Mouse (Mus musculus) lung, postnatal 36 days (tissue): ENCODE measurements around the gene Inpp5k.

Experiments
- DNase-seq: peaks from one replicate; pipeline ENCODE4 v3.0.0; 2022; ENCODE audit warnings: mixed read lengths

Inpp5k gene

DNA sequence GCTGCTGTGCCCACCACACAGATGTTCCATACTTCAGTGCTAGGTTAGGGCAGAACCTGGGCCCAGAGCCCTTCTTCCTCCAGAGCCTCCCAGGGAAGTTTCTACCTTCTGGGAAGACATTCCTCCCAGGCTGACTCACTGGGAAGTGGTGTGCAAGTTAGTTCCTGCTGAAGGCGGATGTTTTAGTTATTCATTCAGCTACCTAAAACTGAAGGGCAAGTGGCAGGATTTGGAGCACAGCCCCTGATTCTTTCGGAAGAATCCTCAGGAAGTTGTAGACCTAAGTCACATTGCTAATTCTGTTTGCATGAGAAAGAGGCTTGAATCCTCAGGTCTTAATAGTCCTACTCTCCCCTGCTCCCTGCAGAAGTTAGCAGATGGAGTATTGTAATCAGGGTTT lies 9.4 kb upstream of the Inpp5k start:
- DNase-seq: no peak

DNA sequence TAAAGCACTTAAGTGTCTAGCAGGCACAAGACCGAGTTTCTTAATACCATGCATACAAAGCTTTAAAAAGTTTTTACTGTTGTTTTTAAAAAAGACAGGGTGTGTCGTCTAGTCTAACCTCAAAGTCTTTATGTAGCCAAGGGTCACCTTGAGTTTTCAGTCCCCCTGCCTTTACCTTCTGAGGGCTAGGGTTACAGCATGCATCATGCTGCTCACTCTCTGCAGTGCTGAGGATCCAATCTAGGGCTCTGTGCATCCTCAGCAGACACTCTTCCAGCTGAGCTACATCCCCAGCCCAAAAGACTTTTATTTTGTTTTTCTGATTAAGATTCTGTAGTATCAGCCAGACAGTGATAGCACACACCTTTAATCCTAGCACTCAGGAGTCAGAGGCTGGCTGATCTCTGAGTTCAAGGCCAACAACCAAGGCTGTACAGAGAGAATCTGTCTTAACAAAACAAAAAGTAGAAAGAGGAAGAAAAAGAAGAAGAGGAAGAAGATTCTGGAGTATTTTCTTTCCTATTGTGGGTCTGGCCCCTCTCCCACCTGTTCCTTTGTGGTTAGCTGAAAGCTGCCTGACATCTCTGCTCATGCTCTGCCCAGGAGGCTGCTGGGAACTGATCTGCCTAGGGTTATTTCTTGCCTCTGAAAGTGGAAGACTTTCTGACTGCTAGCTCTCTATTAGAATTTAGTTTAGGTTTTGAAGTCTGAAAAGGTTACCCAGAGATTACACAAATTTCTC lies 8.0 kb upstream of the Inpp5k start:
- DNase-seq: no peak

DNA sequence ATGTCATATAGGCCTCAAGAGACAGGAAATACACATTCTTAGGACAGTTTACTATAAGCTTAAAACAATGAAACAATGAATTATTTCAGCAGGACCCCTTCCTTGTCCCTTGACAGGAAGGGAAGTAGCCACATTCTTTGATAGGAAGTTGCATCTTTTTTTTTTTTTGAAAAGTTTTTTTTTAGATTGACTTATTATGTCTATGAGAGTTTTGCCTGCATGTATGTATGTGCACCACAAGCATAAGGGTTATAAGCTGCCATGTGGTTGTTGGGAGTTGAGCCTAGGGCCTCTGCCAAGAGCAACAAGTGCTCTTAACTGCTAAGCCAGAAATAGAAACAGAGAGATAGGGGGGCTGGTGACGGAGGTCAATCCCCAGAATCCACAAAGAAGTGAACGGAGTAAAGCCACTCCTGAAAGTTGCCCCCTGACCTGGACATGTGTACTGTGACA lies 6.7 kb upstream of the Inpp5k start:
- peak; percentile 46 for DNase-seq

DNA sequence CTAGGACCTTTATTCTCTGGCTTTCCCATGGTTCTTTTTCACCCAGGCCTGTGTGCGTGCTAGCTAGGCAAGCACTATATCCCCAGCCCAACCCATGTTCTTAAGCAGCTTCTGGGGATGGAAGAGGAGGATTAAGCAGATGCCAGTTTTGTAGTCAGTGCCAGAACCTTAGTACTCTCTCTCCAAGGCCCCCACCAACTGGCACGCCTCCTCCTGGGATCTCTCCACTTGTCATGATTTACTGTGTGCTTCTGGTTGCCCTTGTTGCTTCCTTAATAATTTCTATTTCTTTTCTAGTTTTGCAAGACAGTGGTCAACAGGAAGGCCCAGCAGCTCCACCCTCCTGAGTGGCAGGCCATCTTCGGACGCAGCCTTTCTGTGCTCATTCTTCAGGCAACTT lies 5.0 kb upstream of the Inpp5k start:
- no peak for DNase-seq

DNA sequence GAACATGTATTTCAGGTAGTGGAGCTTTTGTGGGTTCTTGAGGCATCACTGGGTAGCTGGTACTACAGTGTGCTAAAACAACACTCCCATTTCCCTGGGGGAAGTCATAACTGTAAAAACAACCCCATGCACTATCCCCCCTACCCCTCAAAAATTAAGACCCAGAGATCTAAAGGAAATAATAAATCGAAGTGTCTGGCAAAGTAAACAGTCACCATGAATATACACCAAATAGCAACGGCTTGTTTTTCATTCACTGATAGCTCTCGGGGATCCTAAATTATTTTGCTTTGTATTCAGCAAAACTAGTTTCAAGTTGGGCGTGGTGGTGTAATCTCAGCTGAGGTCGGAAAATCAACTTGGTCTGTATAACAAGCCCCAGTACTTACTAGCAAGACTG lies 690 bp upstream of the Inpp5k start:
- DNase-seq: no peak

DNA sequence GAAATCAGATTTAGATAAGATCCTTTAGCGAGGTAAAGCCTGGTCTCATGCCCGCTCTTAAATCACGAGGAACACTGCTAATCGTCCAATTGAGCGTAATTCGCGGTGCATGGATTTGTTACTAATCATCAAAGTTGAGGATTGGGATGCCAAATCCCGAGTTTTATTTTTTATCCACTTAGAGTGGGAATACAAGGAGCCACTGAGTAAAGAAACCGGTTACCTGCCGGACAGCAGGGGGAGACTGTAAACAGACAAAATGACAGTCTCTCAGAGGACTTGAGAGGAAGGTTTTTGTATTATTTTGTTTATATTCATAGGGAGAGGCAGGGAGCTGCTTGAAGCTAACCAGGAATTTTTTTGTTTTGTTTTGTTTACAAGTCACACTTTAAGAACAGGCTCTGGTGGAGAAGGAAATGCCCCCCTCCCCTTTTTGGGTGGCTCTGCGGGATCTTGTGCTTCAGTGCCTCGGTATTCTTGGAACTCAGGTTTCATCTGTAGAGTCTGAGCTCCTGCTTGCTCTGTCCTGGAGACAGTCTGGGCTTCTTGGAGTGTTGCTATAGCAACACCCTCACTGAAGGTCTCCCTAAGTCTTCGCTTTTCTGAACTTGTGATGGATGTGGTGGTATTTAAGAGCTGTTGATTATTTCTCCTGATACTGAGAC lies 905 bp downstream of the Inpp5k start:
- peak; percentile 79 for DNase-seq

DNA sequence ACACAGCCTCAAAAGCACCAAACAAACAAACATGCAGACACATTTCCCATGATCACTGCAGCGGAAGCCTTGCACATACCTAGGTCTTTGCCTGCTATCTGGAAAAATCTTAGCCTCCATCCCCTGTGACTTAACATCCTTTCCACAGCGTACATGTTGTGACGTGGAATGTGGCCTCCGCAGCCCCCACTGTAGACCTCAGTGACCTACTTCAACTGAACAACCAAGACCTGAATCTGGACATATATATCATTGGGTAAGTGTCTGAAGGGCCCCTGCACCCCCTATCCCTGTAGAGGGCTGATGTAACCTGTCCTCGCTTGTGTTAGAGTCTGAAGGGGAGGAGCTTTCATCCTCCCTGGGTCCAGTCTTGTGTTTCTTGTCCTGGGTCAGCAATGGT lies 2.1 kb downstream of the Inpp5k start:
- no peak for DNase-seq

DNA sequence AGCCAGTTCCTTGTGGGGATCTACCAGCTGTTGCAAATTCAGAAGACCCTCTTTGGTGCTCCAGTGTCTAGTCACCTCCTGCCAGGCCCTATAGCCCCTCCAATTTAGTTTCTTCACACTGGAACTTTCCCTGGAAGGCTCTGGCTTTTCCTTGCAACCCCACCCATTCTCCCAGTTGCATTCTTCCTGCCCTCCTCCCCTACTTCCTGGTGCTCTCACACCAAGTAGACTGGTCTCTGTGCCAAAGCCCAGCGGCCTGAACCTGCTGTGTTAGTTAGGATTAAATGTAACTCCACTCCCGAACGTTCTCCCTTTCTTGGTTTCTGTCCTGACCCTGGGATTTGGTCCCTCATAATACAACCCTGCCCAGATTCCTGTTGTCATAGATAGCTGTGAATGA lies 4.0 kb downstream of the Inpp5k start:
- peak; percentile 63 for DNase-seq

DNA sequence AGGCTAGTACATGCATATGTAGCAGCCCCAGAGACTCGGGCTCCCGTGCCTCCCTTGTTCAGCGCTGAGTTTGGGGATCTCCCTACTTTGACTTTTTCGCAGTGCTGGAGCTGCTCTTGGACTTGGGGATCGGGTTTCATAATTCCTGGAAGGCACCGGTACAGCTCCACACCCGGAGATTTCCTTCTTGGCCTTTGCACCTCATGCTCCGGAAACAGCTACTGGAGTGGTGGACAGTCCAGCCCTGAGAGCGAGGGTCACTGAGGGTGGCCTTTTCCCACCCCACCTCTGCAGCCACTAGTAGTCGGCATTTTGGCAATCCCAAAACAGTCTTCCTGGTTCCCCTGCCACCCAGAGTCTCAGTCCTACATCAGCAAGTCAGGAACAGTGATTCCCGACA lies 4.5 kb downstream of the Inpp5k start:
- peak; percentile 59 for DNase-seq

DNA sequence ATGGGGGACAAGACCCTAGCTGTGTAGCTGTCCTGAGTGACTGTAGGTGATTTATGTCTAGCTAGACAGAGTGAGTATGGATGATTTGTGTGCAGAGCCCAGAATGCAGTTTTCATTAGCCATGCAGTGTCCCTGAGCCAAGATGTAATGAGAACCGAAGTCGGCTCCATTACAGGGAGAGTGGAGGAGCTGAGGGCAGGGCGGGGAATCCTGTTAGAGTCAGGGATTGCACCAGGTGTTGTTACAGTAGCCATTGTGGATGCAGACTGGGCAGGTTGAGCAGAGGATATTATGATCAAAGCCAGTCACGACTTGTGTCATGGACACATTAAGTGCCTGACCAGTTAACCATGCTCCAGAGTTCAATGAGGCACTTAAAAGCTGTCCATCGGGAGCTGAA lies 12.5 kb downstream of the Inpp5k start:
- no peak for DNase-seq

DNA sequence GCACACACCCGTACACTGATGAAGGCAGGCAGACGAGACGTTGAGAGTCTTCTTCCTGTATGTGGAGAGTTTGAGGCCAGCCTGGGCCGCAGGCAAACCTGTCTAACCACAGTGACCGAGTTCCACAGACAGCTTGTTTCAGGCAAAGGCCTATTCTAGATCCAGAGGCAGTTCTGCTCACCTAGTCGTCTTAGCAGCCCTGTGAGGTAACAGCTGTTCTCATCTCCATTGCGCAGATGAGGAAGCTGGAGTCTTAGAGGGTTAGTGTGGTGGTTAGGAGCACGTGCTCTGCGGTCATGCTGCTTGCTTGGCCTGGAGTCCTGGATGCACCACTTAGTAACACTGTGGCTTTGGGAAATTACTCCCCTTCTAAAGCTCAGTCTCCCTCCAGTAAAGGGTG lies 13.9 kb downstream of the Inpp5k start:
- DNase-seq: peak; percentile 33

DNA sequence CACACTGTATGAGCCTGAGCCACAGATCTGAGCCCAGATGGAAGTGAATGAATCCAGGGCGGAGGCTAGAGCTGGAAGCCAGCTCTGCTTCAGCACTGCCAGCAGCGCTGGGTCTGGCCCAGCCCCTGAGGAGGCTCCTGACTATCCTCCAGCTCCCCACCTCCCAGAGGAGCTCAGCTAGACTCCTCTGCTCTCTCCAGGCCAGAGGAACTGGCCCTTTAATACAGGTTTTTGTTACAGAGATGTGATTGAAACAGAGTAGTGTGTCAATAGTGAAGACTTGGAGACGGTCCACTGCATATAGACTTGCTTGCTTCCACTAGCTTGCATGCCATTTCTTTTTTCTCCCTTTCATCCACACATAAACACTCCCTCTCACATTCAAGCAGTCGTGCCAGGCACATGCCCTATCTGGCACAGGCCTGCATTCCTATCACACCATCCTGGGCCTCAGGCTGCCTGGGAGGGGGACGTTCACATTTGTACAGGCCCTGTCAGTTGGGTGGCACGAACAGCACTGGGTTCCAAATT lies 17.0 kb downstream of the Inpp5k start:
- DNase-seq: peak; percentile 45

DNA sequence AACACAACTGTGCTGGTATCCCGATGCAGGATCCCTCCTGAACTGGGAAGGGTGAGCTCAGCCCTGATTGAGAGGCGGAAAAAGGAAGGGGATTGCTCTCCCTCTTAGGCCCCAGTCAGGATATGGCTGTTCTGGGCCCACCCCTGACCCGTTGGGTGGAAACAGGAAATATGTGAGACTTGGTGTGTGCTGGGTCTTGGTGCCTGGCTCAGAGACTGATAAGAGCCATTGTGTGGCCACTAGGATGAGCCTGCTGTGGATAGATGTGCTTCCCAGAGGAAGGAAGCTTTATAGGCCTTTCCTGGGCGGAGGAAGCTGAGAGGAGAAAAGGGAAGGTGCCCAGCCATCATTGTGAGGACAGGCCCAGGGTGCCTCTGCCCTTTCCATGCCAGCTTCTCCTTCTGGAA lies 18.4 kb downstream of the Inpp5k start:
- DNase-seq: peak; percentile 82

DNA sequence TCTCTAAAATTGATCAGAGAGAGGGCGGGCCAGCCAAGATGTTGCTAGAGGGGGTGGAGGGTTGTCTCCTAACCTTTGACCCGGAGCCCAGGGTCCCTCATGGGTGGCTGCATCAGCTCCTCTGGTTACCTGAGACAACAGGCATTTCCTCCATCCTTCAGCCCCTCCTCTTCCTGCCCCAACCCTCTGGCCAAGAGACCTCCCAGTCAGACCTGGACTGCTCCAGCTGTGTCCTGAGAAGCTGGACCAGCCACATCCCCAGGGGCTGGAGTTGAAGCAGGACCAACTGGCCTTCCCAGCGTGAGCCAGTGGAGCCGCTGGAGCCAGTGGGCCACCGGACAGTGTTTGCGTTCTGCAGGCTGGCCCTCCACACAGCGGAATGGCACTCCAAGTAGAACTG lies 19.5 kb downstream of the Inpp5k start, which contains the start of gene Myo1c:
Gene Myo1c, plus strand, starts transcription at position 194 of the 400 bp plus-strand sequence.
- DNase-seq: peak; percentile 20

DNA sequence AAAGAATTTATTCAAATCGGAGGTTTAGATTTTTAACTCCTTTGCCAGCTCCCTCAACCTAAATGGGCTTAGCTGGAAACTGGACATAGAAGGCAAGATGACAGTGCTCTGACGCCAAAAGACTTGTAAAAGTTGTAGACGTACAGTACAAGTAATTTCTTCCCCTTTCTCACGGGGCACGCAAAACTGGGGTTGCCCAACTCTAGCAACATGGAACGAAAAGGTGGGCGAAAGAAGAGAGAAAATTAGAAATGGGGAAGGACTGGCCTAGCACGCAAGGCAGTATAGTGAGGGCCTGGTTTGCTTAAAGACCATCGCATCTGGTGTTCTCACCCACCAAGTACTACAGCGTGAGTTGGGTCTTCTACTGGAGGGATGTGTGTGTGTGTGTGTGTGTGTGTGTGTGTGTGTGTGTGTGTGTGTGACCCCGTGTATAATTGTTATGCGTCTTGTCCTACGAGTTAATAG lies 20.2 kb downstream of the Inpp5k start:
- DNase-seq: peak; percentile 50

DNA sequence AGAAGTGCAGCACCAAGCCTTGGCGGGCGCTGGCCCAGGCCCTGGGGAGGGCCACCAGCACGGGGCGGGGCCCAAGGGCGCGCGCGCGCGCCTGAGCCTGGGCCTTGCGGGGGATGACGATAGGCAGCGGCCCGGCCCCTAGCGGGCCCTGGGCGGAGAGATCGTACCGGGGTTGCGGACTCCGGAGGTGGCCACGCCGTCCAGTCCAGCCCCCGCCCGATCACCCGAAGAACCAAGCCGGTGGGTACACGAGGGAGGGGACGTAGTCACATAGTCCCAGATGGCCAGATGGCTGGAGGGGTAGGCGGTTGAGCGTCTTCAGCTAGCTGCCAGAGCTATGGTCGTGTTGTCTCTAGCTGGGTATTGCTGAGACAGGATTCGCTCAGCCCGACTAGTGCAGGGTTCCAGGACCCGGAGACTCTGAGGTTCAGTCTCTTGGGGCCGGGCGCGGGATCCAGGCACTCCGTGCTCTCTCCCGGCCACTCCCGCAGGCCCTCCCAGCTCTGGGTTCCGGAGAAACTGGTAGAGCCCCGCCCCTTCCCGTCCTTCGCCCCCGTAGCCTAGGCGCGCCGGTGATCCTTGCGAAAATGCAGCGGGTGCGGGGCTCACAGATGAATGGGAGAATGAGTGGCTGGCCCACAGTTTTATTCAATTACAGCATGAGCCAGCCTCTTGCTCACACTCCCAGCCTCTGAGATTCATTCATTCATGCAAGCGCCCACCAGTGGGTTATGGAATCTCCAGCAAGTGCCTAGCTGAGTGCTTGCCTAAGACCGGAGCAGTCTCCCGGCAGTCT lies 20.8 kb downstream of the Inpp5k start:
- peak; percentile 90 for DNase-seq

DNA sequence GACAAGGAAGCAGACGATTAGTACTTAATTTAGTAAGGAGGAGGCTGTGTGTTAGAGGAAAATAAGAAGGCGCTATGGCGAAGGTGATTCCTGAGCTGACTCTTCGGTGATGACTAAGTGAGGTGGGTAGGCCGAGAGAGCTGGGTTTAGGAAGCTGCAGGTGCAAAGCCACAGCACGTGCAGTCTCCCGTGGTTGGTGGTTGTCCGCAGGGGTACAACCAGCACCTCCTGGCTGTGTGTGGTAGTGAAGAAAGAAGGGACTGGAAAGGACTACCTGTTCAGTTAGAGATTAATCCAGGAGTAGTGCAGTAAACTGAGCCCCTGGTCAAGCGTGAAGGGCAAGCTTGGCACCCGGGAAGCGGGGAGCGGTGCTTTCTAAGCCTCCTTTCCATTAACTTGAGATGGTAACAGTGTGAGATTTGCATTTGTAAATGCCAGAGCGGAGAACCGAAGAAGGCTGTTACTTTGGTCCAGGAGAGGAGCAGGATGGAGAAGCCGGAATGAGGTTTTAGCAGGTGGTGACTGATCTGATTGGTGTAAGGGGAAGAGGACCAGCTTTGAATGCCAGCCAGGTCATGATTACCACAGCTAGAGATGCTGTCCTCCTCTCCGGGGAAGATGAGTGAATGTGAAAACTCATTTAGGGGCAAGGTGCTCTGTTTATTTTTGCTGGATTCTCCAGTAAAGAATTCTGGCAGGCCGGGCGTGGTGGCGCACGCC lies 21.6 kb downstream of the Inpp5k start:
- DNase-seq: peak; percentile 59

DNA sequence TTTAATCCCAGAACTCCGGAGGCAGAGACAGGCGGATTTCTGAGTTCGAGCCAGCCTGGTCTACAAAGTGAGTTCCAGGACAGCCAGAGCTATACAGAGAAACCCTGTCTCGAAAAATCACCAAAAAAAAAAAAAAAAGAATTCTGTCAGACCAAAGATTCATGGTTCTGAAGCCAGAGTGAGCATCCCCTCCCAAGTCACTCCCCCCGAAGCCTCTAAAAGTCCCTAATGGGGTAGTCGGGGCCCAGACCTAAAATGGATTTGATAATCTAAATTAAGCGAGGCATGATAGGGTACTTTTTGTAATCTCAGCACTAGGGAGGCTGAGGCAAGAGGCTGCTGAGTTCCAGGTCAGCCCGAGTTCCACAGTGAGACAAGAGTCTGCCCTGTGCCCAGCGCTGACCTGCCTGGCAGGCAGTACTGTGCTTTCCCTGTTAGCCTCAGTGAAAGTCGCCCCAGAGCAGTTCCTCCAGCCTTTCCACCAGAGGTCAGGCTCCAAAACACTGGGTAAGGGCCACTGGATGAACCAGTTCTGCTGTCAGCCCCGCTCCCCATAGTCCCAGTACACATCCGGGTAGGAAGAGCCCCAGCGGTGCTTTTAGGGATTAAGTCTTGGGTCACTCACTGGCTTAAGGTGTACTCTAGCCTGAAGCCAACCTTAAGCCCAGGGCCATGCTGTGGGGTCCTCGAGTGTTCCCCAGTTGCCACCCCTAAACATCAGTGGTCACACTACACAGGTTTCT lies 22.3 kb downstream of the Inpp5k start:
- peak; percentile 74 for DNase-seq

DNA sequence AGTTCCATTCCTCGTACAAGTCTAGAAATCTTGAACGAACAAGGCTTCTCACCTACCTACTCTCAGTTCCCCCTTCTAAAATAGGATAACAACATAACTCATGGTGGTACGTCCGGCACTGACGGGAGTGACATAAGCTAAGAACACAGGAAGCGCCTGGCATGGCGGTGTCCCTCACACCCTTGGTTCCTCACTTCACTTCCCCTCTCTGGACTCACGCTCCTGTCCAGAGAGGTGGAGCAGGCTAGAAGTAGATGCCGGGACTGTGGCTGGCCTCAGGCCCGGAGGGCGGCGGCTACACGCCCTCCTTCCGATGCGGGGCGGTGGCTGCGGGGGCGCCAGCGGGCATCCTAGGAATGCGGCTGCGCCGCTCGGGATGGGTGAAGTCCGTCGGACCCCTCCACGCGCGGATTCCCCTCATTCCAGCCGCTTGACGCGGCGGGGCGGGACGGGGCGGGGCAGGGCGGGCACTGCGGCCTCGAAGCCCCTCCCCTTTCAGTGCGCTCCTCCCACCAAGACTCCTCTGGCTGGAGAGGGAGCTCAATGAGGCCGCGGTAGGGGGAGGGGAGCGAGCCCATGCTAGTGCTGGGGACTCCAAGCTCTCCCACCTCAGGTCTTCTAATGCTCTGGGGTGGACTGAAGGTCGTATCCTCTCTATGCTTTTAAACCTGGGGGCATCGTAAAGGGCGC lies 23.1 kb downstream of the Inpp5k start:
- DNase-seq: peak; percentile 92

DNA sequence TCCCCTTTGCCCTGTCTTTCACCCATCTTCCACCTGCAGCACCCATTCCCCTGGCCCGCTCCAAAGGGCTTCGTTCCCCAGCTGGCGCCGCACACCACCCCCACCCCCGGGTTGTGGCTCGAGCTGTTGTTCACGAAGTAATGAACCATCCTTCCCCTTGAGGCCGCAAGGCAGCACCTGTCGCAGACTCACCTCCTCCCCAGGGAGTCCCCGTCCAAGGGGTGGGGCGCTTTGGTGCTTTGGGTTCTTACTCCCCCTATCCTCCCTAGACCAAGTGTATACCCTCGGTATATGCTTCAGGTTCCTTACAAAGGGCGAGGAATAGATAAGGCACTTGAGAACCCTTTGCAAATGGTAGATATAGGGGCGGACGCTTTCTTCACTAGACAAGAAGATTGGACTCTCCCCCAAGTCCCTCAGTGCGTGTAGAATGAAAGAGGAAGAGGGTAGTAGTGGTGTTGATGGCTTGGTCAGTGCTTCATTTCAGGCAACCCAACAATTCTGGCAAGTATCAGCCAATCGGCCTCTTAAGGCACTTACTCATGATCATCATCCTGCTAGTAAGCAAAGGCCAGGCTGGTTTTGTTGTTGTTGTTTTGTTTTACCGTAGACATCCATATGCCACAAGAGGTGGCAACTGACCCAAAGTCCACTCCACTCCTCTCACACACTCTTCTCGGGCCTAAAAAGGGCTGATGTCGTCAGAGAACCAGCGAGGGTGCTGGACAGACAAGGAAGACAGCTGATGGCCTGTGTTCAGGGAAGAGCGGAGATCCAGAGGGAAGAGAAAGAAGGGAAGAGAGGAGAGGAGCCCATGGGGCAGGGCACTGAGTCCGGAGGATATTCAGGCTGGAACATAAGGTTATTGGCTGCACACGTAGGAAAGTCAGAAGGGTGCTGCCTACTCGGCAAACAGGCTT lies 23.9 kb downstream of the Inpp5k start:
- DNase-seq: peak; percentile 64
